ENCODE assay signal across 9 mouse cellular contexts in genomic region chr16:16526097-16526740, GRCm38 (mm10).
DNase-seq lines count a peak whose midpoint lies in the region; ATAC-seq and TF ChIP-seq lines count a peak whose summit lies in the region.
"Had no signal": no experiment of that assay in that cellular context is flagged by ENCODE, and none has a peak within 500 bp of the region (broad histone marks: within the 10 kb centered on the region; RNA-seq: fewer than 3 reads in every experiment).

No protein-coding gene starts in this region.

- DNase-seq in hindbrain, embryonic 10.5 days (ENCODE audit: low spot score), result peak; percentile 11
- DNase-seq in hindbrain, embryonic 14.5 days (ENCODE audit: low spot score), result no peak
- DNase-seq in spleen, adult 2 months (ENCODE audit: low read depth in 1 of 2, low spot score in 2 of 2), result no peak
- no peak for DNase-seq in spleen, postnatal 14 days (ENCODE audit: low spot score in 2 of 2)
- DNase-seq in cerebellum, adult 11-12 months, result no peak
- no peak for DNase-seq in B cell, adult 2 months

- no peak for TF ChIP-seq POLR2A in spleen, adult 2 months (IDR thresholded peaks at IDR 0.05; ENCODE audit: low read depth, low read length)

- no peak overlapping the region for H3K4me3 ChIP-seq in hindbrain, embryonic 10.5 days
- no peak overlapping the region for H3K4me3 ChIP-seq in hindbrain, embryonic 14.5 days (replicated peaks; ENCODE audit: low read length)
- H3K4me3 ChIP-seq in spleen, adult 2 months (ENCODE audit: extremely low read depth, insufficient read depth, insufficient read length), result no peak overlapping the region
- no peak overlapping the region; the same call in 1 of the 2 replicates for H3K4me3 ChIP-seq in kidney, embryonic 15.5 days (replicated peaks)
- H3K4me3 ChIP-seq: embryonic facial prominence, embryonic 13.5 days had no signal

- no peak overlapping the region for H3K4me2 ChIP-seq in hindbrain, embryonic 14.5 days (replicated peaks)
- peak overlapping the region; percentile 34 for H3K4me2 ChIP-seq in kidney, embryonic 15.5 days

- 72% methylated on average over 6 of the region's 6 CpGs for WGBS in hindbrain, embryonic 10.5 days
- 63% methylated on average over 6 of the region's 6 CpGs for WGBS in hindbrain, embryonic 14.5 days
- 81% methylated on average over 6 of the region's 6 CpGs for WGBS in spleen, adult 2 months
- WGBS in kidney, embryonic 15.5 days, result 67% methylated on average over 6 of the region's 6 CpGs

- ATAC-seq in hindbrain, embryonic 14.5 days (ENCODE audit: low FRiP score), result no peak
- no peak for ATAC-seq in kidney, embryonic 15.5 days (replicated peaks; ENCODE audit: low FRiP score)
- ATAC-seq in activated CD4-positive, CD25-positive, alpha-beta regulatory T cell, adult 4 months, result no peak

- H3K27ac ChIP-seq in hindbrain, embryonic 10.5 days, result peak overlapping the region; percentile 53
- no peak overlapping the region for H3K27ac ChIP-seq in hindbrain, embryonic 14.5 days
- H3K27ac ChIP-seq in spleen, adult 2 months (ENCODE audit: insufficient read depth, low read length), result peak overlapping the region; percentile 52
- H3K27ac ChIP-seq in kidney, embryonic 15.5 days, result peak overlapping the region; percentile 67

- no peaks in the 10 kb centered on the region for H3K27me3 ChIP-seq in hindbrain, embryonic 10.5 days (ENCODE audit: insufficient read depth, poor library complexity, severe bottlenecking)
- H3K27me3 ChIP-seq in hindbrain, embryonic 14.5 days (ENCODE audit: control insufficient read depth, insufficient read depth, low read length), result no peaks in the 10 kb centered on the region
- no peaks in the 10 kb centered on the region for H3K27me3 ChIP-seq in spleen, adult 2 months (ENCODE audit: control insufficient read depth, insufficient read depth, low read length)
- H3K27me3 ChIP-seq in kidney, embryonic 15.5 days, result no peaks in the 10 kb centered on the region
- H3K27me3 ChIP-seq: embryonic facial prominence, embryonic 13.5 days had no signal

- no peak for TF ChIP-seq CTCF in spleen, adult 2 months (IDR thresholded peaks at IDR 0.05; ENCODE audit: extremely low read depth, insufficient read depth, insufficient read length, insufficient replicate concordance)

- no peaks in the 10 kb centered on the region for H3K9me3 ChIP-seq in hindbrain, embryonic 10.5 days
- H3K9me3 ChIP-seq in hindbrain, embryonic 14.5 days (ENCODE audit: control insufficient read depth, low read length), result no peaks in the 10 kb centered on the region
- no peaks in the 10 kb centered on the region for H3K9me3 ChIP-seq in kidney, embryonic 15.5 days (replicated peaks)
- H3K9me3 ChIP-seq: embryonic facial prominence, embryonic 13.5 days had no signal

- H3K4me1 ChIP-seq in hindbrain, embryonic 10.5 days (replicated peaks), result peaks cover 49% of the 10 kb centered on the region
- peaks cover 19% of the 10 kb centered on the region; the same call in 1 of the 2 replicates for H3K4me1 ChIP-seq in hindbrain, embryonic 14.5 days (replicated peaks; ENCODE audit: control insufficient read depth, insufficient read depth, low read length)
- H3K4me1 ChIP-seq in spleen, adult 2 months (ENCODE audit: control insufficient read depth, insufficient read depth, insufficient read length), result no peaks in the 10 kb centered on the region
- peaks cover 23% of the 10 kb centered on the region for H3K4me1 ChIP-seq in kidney, embryonic 15.5 days

- H3K9ac ChIP-seq in hindbrain, embryonic 14.5 days, result no peak overlapping the region
- no peak overlapping the region for H3K9ac ChIP-seq in kidney, embryonic 15.5 days
- H3K9ac ChIP-seq: embryonic facial prominence, embryonic 13.5 days had no signal

- no peaks in the 10 kb centered on the region for H3K36me3 ChIP-seq in hindbrain, embryonic 10.5 days
- no peaks in the 10 kb centered on the region for H3K36me3 ChIP-seq in hindbrain, embryonic 14.5 days (replicated peaks; ENCODE audit: control insufficient read depth, insufficient read depth)
- H3K36me3 ChIP-seq in spleen, adult 2 months (ENCODE audit: control insufficient read depth, insufficient read depth, low read length), result no peaks in the 10 kb centered on the region
- no peaks in the 10 kb centered on the region for H3K36me3 ChIP-seq in kidney, embryonic 15.5 days
- H3K36me3 ChIP-seq: embryonic facial prominence, embryonic 13.5 days had no signal
